Mouse (Mus musculus) brain, embryonic 14.5 days (tissue): ENCODE data around the gene 1700018F24Rik.

Experiments used
- CTCF ChIP-seq: fragments of 200-500 bp; IDR thresholded peaks from 2 replicates; pipeline ENCODE4 v1.5.1; 2012; ENCODE audit warnings: inconsistent platforms, mild to moderate bottlenecking, moderate library complexity, borderline replicate concordance; ENCODE audit not compliant: insufficient read depth, insufficient read length; ENCODE audit errors: extremely low read depth
- POLR2A ChIP-seq: fragments of 200-500 bp; IDR thresholded peaks from 2 replicates; pipeline ENCODE4 v1.6.1; 2012; ENCODE audit warnings: mild to moderate bottlenecking, inconsistent platforms, borderline replicate concordance; ENCODE audit not compliant: poor library complexity, insufficient read depth, insufficient read length, severe bottlenecking; ENCODE audit errors: extremely low read depth

- no peak for TF ChIP-seq CTCF
- TF ChIP-seq POLR2A, result no peak
Measured at GRCm38 (mm10) chr5:145004495-145004894, 38.3 kb upstream of the 1700018F24Rik start.
